Mouse (Mus musculus) ES-Bruce4 (cell line): ENCODE data around the gene Aim2. TPM values are rescaled to one million over a fixed set of nuclear protein-coding genes. Genes with fewer than 3 reads are reported as not detected.

Experiments used
- H3K27ac ChIP-seq: 2 replicates; pipeline ENCODE4 v1.5.1; 2012; ENCODE audit warnings: low read length, inconsistent platforms; ENCODE audit not compliant: insufficient read depth
- H3K27me3 ChIP-seq: 2 replicates; pipeline ENCODE4 v1.6.1; 2012; ENCODE audit warnings: mild to moderate bottlenecking, low read length, inconsistent platforms; ENCODE audit not compliant: control insufficient read depth, poor library complexity, insufficient read depth, severe bottlenecking
- H3K36me3 ChIP-seq: 2 replicates; pipeline ENCODE4 v1.6.1; 2012; ENCODE audit warnings: inconsistent platforms, mild to moderate bottlenecking, low read length, moderate library complexity; ENCODE audit not compliant: control insufficient read depth, poor library complexity, insufficient read depth, severe bottlenecking
- H3K4me1 ChIP-seq: one replicate; pipeline ENCODE4 v1.8.1; 2011; ENCODE audit warnings: low read length; ENCODE audit not compliant: control insufficient read depth, insufficient read depth
- H3K4me3 ChIP-seq: 2 replicates; pipeline ENCODE4 v1.5.1; 2011; ENCODE audit warnings: low read depth, mild to moderate bottlenecking, low read length
- H3K9ac ChIP-seq: 2 replicates; pipeline ENCODE4 v1.6.1; 2012; ENCODE audit warnings: low read depth, mild to moderate bottlenecking, inconsistent platforms; ENCODE audit not compliant: poor library complexity, severe bottlenecking
- H3K9me3 ChIP-seq: replicated peaks from 2 replicates; pipeline ENCODE4 v1.6.1; 2012; ENCODE audit warnings: mild to moderate bottlenecking, low read length, inconsistent platforms; ENCODE audit not compliant: control insufficient read depth, poor library complexity, insufficient read depth, severe bottlenecking
- CTCF ChIP-seq: IDR thresholded peaks from one replicate; pipeline ENCODE4 v1.8.1; 2011; ENCODE audit warnings: low read depth, low read length
- EP300 ChIP-seq: IDR thresholded peaks from 2 replicates; pipeline ENCODE4 v1.6.1; 2011; ENCODE audit warnings: low read depth, low read length; ENCODE audit not compliant: insufficient read depth
- POLR2A ChIP-seq: IDR thresholded peaks from one replicate; pipeline ENCODE4 v1.8.1; 2011; ENCODE audit warnings: low read length; ENCODE audit not compliant: insufficient read depth
- polyA plus RNA-seq: library from polyadenylated mRNA; stranded (reverse); fragments of >200 nt; gene quantifications from 2 replicates; pipeline ENCODE4 v1.2.4, GENCODE M21; 2011; ENCODE audit warnings: low read depth; ENCODE audit not compliant: missing spikeins, insufficient read depth, insufficient read length

Aim2 gene
- polyA plus RNA-seq, 1 experiment: 49.8 TPM

DNA sequence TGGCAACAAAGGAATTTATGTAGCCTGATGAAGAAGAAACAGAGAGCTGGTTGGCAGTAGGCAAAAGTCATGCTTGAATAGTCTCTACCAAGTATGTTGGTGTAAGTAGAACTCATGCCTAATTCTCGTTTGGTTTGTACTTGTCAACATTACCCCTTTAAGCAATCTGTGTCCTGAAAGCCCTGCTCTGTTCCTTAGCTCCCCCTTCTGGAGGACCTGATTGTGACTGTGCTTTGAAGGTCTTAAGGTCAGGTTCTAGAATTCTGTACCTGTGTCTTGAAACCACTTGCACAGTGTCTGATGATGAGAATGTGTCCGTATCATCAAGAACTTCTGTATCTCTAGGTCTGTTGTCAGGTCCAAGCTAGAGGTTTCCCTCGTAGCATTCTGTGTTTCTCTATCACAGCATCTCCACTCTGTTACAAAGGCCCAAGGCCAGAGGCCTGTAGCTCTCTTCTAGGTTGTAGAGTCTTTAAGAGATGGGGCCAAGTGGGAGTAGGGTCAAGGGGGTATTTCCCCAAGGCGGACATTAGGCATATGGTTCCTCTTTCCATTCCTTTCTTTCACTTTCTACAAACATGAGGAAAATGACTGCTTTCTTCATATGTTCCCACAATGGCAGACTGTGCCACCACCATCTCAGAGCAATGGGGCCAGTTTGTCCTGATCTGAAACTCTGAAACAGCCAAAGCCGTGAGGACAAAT, 79.5 kb downstream of the Aim2 start:
- no peak for TF ChIP-seq CTCF
- no peak for TF ChIP-seq EP300
- no peak for TF ChIP-seq POLR2A
- H3K4me3 ChIP-seq: no peak overlapping the region
- H3K9me3 ChIP-seq: no peaks in the 10 kb centered on the region
- peaks cover 4% of the 10 kb centered on the region for H3K4me1 ChIP-seq
- H3K9ac ChIP-seq: no peak overlapping the region
- H3K27ac ChIP-seq: no peak overlapping the region
- peaks cover 5% of the 10 kb centered on the region for H3K36me3 ChIP-seq
- H3K27me3 ChIP-seq: no peaks in the 10 kb centered on the region

DNA sequence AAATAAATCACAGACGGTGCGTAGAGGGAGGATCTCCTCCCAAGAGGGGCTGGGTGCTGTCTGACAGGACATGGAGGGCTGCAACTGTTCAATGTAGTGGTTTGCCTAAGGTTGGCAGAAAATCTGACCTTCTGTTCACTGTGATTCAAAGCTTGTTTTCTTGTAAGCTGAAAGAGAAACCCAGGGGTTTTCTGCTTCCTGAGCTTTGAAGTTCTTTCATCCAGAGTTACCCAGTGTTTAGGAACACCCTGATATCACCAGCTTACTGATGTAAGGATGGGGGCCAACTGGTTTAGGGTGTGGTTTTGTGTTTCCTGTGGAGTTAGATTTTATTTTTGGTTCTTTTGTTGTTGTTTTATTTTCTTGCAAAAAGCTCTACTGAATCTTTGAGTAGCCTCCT, 81.7 kb downstream of the Aim2 start:
- Histone ChIP-seq H3K27me3 (no peaks in the 10 kb centered on the region), H3K4me3 (no peak overlapping the region), H3K4me1 (peaks cover 2% of the 10 kb centered on the region)

DNA sequence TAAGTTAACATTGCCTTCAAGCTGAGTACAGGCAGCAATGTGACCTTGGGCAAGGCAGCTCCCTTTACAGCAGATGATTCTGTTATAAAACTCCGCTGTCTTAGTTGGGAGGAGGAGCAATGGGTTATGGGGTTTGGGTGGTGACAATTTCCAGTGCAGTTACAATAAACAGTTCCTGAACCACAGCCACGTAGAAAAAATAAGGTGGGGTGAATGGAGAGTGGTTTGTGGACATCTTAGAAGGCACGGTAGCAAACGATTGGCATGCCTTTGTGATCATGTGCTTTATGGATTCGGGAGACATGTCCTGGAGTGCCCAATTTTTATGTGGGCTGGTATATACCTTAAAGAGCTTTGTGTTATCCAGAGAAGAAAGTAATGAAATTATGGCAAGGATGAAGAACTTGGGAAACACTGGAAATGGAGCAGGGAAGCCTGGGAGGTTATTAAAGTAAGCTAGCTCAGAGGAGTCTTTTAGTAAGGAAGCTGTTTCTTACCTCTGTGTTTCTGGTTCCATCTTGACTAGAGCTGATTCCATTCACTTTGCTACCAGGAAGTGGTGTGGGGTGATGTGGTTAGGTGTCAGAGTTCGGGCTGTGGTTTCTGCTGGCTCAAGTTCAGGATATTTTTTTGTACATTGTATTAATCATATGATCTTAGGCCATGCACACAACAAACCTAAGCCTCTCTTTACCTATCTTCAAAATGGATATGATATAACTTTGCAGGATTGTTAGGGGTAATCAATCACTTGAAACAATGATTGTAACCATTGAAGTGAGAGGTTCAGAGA, 86.7 kb downstream of the Aim2 start:
- Histone ChIP-seq H3K4me3 (no peak overlapping the region), H3K27ac (no peak overlapping the region), H3K36me3 (no peaks in the 10 kb centered on the region; the same call in 1 of the 2 replicates), H3K27me3 (no peaks in the 10 kb centered on the region), H3K9ac (no peak overlapping the region), H3K4me1 (peaks cover 2% of the 10 kb centered on the region), H3K9me3 (no peaks in the 10 kb centered on the region)
- TF ChIP-seq CTCF (no peak), POLR2A (no peak), EP300 (no peak)

More for the DNA sequence above, 81.7 kb downstream of the Aim2 start:
- no peak overlapping the region for H3K9ac ChIP-seq
- H3K36me3 ChIP-seq: peaks cover 5% of the 10 kb centered on the region
- no peak overlapping the region for H3K27ac ChIP-seq
- TF ChIP-seq EP300 (no peak), POLR2A (no peak), CTCF (no peak)
- no peaks in the 10 kb centered on the region for H3K9me3 ChIP-seq

DNA sequence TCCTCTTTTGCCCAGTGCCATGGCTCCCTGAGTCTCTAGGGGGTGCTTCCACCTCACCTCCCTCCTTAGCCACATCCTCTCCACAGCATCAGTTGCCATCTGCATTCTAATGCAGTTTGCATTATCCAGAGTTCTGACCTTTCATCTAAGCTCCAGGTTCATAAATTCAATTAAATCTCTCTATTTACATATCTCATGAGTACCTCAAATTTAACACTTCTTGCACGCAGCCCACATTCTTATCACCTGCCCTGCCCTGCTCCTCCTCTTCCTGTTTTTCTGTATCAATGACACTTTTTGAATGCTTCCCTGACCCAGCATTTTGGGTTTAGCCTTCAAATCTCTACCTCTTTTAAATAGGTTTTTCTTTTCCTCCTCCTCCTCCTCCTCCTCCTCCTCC, 90.0 kb downstream of the Aim2 start:
- TF ChIP-seq CTCF: no peak
- TF ChIP-seq POLR2A: no peak
- no peak for TF ChIP-seq EP300
- Histone ChIP-seq H3K27ac (no peak overlapping the region), H3K36me3 (peaks cover 2% of the 10 kb centered on the region), H3K27me3 (no peaks in the 10 kb centered on the region), H3K9ac (no peak overlapping the region), H3K4me1 (no peaks in the 10 kb centered on the region), H3K9me3 (no peaks in the 10 kb centered on the region), H3K4me3 (no peak overlapping the region)

DNA sequence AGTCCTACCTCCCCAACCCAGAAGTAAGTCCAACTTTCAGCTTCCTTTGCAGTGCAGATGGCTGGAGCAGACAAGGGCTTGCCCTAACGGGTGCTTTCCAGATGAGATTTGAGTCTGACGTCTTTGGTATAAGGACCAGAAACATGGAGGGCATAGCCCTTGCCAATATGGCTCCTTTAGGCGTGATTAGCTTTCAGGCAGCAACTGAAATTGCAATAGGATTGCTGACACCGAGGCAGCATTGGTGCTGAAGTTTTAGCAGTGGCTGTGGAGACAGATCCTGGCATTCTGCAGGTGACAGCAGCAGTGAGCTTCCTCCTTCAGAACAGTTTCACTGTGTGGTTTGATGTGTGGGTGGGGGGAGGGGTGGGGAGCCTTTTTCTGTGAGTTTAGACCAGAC, 90.5 kb downstream of the Aim2 start:
- peaks cover 2% of the 10 kb centered on the region for H3K36me3 ChIP-seq
- H3K9ac ChIP-seq: no peak overlapping the region
- TF ChIP-seq POLR2A (no peak), CTCF (no peak), EP300 (no peak)
- no peaks in the 10 kb centered on the region for H3K9me3 ChIP-seq
- no peak overlapping the region for H3K4me3 ChIP-seq
- H3K27me3 ChIP-seq: no peaks in the 10 kb centered on the region
- no peak overlapping the region for H3K27ac ChIP-seq
- no peaks in the 10 kb centered on the region for H3K4me1 ChIP-seq

DNA sequence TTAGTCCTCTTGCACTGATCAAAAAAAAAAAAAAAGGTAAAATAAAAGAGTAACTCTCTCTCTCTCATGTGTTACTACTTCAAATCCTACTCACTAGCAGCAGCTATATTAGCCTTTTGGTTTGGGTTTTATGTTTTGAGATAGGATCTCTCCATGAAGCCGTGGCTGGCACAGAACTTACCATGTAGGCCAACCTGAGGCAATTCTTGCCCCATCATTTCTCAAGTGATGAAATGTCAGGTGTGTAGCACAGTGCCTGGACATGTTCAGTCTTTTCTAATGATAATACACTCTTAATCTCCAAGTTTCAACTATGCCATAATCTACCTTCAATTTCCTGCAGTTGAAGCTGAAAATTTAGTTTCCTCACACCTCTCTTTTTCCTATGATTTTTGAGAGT, 92.4 kb downstream of the Aim2 start:
- H3K4me1 ChIP-seq: no peaks in the 10 kb centered on the region
- H3K36me3 ChIP-seq: peaks cover 2% of the 10 kb centered on the region
- H3K9ac ChIP-seq: no peak overlapping the region
- H3K27me3 ChIP-seq: no peaks in the 10 kb centered on the region
- H3K9me3 ChIP-seq: no peaks in the 10 kb centered on the region
- TF ChIP-seq POLR2A (no peak), EP300 (no peak), CTCF (no peak)
- H3K4me3 ChIP-seq: no peak overlapping the region
- no peak overlapping the region for H3K27ac ChIP-seq
